Mouse (Mus musculus): ENCODE measurements around the gene Nelfa. TPM values are rescaled to one million over a fixed set of nuclear protein-coding genes. Genes with fewer than 3 reads are reported as not detected.
"Not testable (repeated sequence)": the region's sequence is repeated elsewhere in the genome, so short reads cannot be mapped to it uniquely, and the experiment has no call there.

The Nelfa gene
- total RNA-seq (2017): 29.4 and 30.5 TPM in 2 replicates

DNA sequence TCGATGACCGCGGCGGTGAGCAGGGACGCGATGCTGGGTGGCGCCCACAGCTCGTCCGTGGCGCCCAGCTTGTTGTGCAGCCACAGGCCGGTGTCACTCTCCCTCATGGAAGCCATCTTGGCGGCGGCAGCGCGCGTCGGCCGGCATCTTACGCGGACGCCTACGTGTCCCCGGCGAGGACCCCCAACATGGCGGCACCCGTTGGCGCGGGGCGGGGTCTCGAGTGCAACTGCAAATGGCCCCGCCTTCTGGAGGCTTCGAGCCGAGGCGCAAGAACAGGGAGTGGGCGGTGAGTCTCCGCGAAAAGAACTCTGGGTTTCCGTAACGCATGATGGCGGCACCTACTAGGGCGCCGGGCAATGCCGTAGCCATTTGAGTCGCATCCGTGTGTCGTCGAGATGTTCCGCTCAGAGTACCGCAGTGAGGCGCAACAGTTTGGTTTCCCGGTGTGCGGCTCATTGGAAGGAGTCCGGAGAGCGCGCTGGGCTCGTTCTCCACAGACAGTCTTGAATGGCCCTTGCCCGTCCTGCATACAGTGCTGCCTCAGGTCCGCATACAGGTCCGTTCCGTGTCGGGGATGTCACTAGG, at the start of gene Nelfa:
Nelfa (minus strand) TSS at position 294 of the 588 bp plus-strand sequence.
- peak; percentile 97 to 98 for ATAC-seq (replicated peaks in 1 of 2; ENCODE audit: insufficient read depth in 1 of 2, low FRiP score in 2 of 2, low TSS enrichment in 1 of 2, low read depth in 1 of 2, poor library complexity in 2 of 2, severe bottlenecking in 2 of 2)

DNA sequence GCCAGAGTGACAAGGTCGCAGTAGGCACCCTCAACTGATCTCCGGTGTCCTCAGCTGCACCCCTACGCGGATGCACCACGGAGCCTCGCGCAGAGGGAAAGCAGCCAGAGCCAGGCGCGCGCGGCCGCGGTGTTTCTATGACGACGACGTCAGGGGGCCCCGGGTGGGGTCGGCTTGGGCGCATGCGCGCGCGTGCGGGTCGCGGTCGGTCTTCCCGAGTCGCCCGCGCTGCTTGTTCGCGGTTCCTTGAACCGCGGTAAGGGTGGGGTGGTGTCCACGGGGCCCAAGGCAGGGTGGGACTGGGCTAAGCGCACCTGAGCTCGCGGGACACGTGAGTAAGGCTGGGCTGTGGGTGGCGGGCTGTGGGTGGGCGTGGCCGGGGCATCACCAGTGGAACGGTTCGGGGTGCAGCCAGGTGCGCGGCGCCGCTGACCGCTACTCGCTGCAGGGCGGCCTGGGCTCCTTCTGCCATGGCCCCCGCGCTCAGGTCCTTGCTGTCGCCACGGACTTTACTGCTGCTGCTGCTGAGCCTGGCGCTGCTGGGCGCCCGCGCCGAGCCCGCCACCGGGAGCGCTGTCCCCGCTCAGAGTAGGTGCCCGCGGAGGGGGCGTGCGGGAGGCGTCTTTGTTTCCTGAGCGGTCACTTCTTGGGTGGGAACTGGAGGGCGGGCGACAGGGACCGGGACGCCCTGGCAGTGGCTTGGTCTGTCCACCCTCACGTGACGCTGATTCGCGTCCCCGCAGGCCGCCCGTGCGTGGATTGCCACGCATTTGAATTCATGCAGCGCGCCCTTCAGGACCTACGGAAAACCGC, 47.3 kb upstream of the Nelfa start, which contains the start of gene Gm1673:
Gm1673 (plus strand) TSS at position 125 of the 813 bp plus-strand sequence.
- peak; percentile 54 to 67; a peak in 3 of 4 replicates for ATAC-seq (replicated peaks in 1 of 2; ENCODE audit: insufficient read depth in 1 of 2, low FRiP score in 2 of 2, low TSS enrichment in 1 of 2, low read depth in 1 of 2, poor library complexity in 2 of 2, severe bottlenecking in 2 of 2)

GRCm38 (mm10) chr5:33982731-33983259, 46.6 kb upstream of the Nelfa start:
- no peak for ATAC-seq (replicated peaks in 1 of 2; ENCODE audit: insufficient read depth in 1 of 2, low FRiP score in 2 of 2, low TSS enrichment in 1 of 2, low read depth in 1 of 2, poor library complexity in 2 of 2, severe bottlenecking in 2 of 2)

GRCm38 (mm10) chr5:33976267-33976666, 40.1 kb upstream of the Nelfa start:
- no peak for ATAC-seq (replicated peaks in 1 of 2; ENCODE audit: insufficient read depth in 1 of 2, low FRiP score in 2 of 2, low TSS enrichment in 1 of 2, low read depth in 1 of 2, poor library complexity in 2 of 2, severe bottlenecking in 2 of 2)

DNA sequence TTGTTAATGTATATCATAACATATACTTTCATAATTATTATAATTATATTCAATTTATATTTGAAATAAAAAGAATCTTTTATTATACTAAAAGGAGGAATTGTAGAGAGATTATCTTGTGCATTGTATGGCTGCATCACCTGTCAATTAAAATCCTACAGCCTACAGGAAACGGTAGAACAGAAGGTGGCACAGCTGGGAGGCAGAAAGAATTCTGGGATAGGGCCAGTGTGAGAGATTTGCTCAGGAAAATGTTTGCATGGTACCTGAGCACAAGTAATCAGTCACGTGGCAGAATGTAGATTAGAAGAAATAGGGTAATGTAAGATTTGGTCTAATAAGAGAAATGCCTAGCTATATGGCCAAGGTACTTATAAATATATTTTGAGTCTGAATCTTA, 38.5 kb upstream of the Nelfa start:
- no peak for ATAC-seq (replicated peaks in 1 of 2; ENCODE audit: insufficient read depth in 1 of 2, low FRiP score in 2 of 2, low TSS enrichment in 1 of 2, low read depth in 1 of 2, poor library complexity in 2 of 2, severe bottlenecking in 2 of 2)

DNA sequence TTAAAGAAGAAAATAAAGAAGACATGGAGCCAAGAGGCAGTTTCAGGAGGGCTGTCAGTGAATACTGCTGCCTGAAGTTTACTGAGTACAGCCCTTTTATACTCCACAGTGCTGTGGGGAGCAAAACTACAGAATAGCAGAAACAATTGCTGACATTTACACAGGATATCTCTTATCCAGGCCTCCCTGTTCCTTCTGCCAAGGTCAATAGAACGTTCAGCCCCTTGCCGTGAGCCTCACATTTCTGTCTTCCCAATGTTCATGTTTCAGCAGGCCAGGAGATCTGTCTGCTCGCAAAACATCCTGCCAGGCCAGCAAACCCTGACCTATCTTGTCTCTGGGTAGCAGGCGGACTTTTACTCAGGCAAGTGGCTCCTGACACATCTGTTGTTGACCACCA, 23.2 kb upstream of the Nelfa start:
- no peak for ATAC-seq (replicated peaks in 1 of 2; ENCODE audit: insufficient read depth in 1 of 2, low FRiP score in 2 of 2, low TSS enrichment in 1 of 2, low read depth in 1 of 2, poor library complexity in 2 of 2, severe bottlenecking in 2 of 2)

GRCm38 (mm10) chr5:33955868-33956267, 19.7 kb upstream of the Nelfa start:
- no peak for ATAC-seq (replicated peaks in 1 of 2; ENCODE audit: insufficient read depth in 1 of 2, low FRiP score in 2 of 2, low TSS enrichment in 1 of 2, low read depth in 1 of 2, poor library complexity in 2 of 2, severe bottlenecking in 2 of 2)

DNA sequence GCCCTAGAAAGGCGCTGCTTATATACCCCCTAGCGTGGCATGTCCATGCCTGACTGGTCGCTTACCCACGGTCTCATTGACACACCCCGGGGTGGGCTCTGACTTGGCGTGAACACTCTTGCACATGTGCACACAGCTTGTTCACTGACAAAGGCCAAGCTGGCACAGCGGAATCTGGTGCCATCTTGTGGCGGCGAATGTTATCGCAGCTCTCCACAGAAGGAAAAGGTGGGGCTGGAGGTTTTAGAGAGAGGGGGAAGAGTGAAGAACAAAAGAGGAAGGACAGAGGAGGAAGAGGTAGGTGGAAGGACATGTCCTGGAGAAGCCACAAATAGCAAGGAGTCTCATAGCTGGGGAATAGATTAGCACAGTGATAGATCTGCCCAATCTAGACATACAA, 18.1 kb upstream of the Nelfa start:
- ATAC-seq (replicated peaks in 1 of 2; ENCODE audit: insufficient read depth in 1 of 2, low FRiP score in 2 of 2, low TSS enrichment in 1 of 2, low read depth in 1 of 2, poor library complexity in 2 of 2, severe bottlenecking in 2 of 2): peak; percentile 27 to 69; a peak in 1 of 4 replicates

- no peak for ATAC-seq (replicated peaks in 1 of 2; ENCODE audit: insufficient read depth in 1 of 2, low FRiP score in 2 of 2, low TSS enrichment in 1 of 2, low read depth in 1 of 2, poor library complexity in 2 of 2, severe bottlenecking in 2 of 2)
Observed at GRCm38 (mm10) chr5:33953471-33954185, 17.4 kb upstream of the Nelfa start.

DNA sequence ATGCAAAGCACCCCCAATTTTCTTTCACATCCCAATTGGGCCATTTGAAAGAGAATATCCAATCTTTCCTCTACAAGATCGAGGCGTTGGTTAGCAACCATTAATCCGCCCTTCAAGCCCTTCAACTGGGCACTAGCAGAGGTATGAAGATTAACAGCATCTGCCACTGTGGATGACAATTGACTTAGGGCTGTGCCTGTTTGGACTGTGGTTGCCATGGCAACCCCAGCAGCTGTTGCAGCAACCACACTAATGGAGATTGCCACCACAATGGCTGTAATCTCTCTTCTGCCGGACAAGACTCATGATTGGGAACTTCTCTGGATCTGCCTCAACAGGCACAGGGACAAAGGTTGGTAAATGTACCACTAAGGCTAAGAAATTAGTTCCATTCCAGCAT, 12.1 kb upstream of the Nelfa start:
- no peak for ATAC-seq (replicated peaks in 1 of 2; ENCODE audit: insufficient read depth in 1 of 2, low FRiP score in 2 of 2, low TSS enrichment in 1 of 2, low read depth in 1 of 2, poor library complexity in 2 of 2, severe bottlenecking in 2 of 2)

- not testable (repeated sequence) for ATAC-seq (replicated peaks in 1 of 2; ENCODE audit: insufficient read depth in 1 of 2, low FRiP score in 2 of 2, low TSS enrichment in 1 of 2, low read depth in 1 of 2, poor library complexity in 2 of 2, severe bottlenecking in 2 of 2)
Observed at GRCm38 (mm10) chr5:33947035-33947434, 10.8 kb upstream of the Nelfa start.

GRCm38 (mm10) chr5:33938448-33938847, 2.2 kb upstream of the Nelfa start:
- ATAC-seq (replicated peaks in 1 of 2; ENCODE audit: insufficient read depth in 1 of 2, low FRiP score in 2 of 2, low TSS enrichment in 1 of 2, low read depth in 1 of 2, poor library complexity in 2 of 2, severe bottlenecking in 2 of 2): no peak

GRCm38 (mm10) chr5:33937230-33937629, 1.0 kb upstream of the Nelfa start:
- ATAC-seq (replicated peaks in 1 of 2; ENCODE audit: insufficient read depth in 1 of 2, low FRiP score in 2 of 2, low TSS enrichment in 1 of 2, low read depth in 1 of 2, poor library complexity in 2 of 2, severe bottlenecking in 2 of 2): no peak

- ATAC-seq (replicated peaks in 1 of 2; ENCODE audit: insufficient read depth in 1 of 2, low FRiP score in 2 of 2, low TSS enrichment in 1 of 2, low read depth in 1 of 2, poor library complexity in 2 of 2, severe bottlenecking in 2 of 2): peak in 1 of 2 experiments; percentile 1; a peak in 1 of 4 replicates
Observed at GRCm38 (mm10) chr5:33935700-33936111, 507 bp downstream of the Nelfa start.

GRCm38 (mm10) chr5:33934877-33935276, 1.3 kb downstream of the Nelfa start:
- no peak for ATAC-seq (replicated peaks in 1 of 2; ENCODE audit: insufficient read depth in 1 of 2, low FRiP score in 2 of 2, low TSS enrichment in 1 of 2, low read depth in 1 of 2, poor library complexity in 2 of 2, severe bottlenecking in 2 of 2)

DNA sequence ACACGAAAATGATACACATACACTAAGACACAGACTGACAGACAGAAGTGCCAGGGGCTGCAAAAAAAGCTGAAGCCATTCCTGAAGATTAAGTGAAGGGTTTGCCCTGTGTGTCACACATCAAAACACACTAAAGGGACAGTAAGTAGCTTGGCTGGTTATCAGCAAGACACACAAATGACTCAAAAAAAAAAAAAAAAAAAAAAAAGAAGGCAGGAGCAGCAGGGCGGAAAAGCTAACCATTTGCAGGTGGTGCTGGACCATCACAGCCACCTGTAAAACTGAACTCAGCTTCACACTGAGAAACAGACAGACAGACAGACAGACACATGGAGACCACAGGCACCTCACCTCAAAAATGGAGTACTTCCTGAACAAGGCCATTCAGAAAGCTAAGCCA, 2.1 kb downstream of the Nelfa start:
- no peak for ATAC-seq (replicated peaks in 1 of 2; ENCODE audit: insufficient read depth in 1 of 2, low FRiP score in 2 of 2, low TSS enrichment in 1 of 2, low read depth in 1 of 2, poor library complexity in 2 of 2, severe bottlenecking in 2 of 2)

DNA sequence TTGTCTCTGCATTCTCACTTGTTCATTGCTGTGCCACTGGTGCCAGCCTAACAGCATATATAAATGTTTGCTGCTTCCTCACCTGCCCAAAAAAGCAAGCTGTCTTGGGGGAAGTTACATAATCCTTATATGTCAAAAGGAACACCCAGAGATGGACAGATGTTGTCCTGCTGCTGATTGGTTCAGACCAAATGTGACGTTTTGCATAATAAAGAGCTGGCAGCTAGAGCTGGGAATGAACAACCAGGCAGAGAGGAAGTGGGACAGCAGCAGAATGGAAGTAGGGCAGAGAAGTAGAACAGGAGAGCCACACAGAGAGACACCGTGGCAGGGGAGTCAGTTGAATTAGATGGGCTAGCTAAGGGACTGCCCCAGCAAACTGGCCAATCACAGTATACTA, 3.8 kb downstream of the Nelfa start:
- no peak for ATAC-seq (replicated peaks in 1 of 2; ENCODE audit: insufficient read depth in 1 of 2, low FRiP score in 2 of 2, low TSS enrichment in 1 of 2, low read depth in 1 of 2, poor library complexity in 2 of 2, severe bottlenecking in 2 of 2)

DNA sequence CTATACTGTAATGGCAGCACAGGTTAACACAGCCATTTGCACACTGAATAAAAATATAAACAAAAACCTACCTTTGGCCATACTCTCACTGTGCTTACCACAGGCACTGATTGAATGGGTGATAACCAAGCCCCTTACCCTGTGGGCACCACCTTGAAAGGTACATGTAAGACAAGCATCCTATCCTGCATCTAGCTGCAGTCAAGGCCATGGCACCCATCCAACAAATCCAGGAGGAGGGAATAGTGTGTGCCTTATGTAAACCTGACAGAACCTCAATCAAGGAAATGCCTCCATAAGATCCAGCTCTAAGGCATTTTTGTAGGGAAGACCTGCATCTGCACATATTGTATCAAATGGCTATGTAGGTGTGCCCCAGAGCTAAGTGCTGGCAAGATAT, 10.0 kb downstream of the Nelfa start:
- no peak for ATAC-seq (replicated peaks in 1 of 2; ENCODE audit: insufficient read depth in 1 of 2, low FRiP score in 2 of 2, low TSS enrichment in 1 of 2, low read depth in 1 of 2, poor library complexity in 2 of 2, severe bottlenecking in 2 of 2)
